Mouse (Mus musculus) Patski (cell line): ENCODE data around the gene Prkag2. TPM values are rescaled to one million over a fixed set of nuclear protein-coding genes. Genes with fewer than 3 reads are reported as not detected.

Experiments
- ATAC-seq: fragments of 100-300 bp; one replicate; pipeline ENCODE4 v1.8.0; 2021
- CTCF ChIA-PET: fragments of 350-600 bp; sonication (Branson Sonifier 250); formaldehyde crosslinking; loops from one replicate; lab custom pipeline; 2022; ENCODE audit warnings: inconsistent platforms; lab: Charles Lee
- POLR2A ChIA-PET: fragments of 350-600 bp; sonication (Branson Sonifier 250); formaldehyde crosslinking; loops from one replicate; lab custom pipeline; 2022; ENCODE audit warnings: antibody characterized with exemption, inconsistent platforms; lab: Charles Lee
- DNase-seq: peaks from one replicate; pipeline ENCODE4 v3.0.0-alpha.2; 2011; ENCODE audit warnings: low read depth, low spot score
- H3K27me3 ChIP-seq: fragments of 371-371 bp; one replicate; pipeline ENCODE4 v1.5.1; 2021
- CTCF ChIP-seq: fragments of 100-300 bp; IDR thresholded peaks from one replicate; pipeline ENCODE4 v1.5.1; 2021
- in situ Hi-C: fragments of 300-500 bp; cut with MboI; formaldehyde crosslinking; loops from 3 replicates; pipeline ENCODE4 v1.11.1; 2018; ENCODE audit warnings: low pct_unique_long_range_greater_than_20kb, mixed read lengths
- polyA plus RNA-seq: library from polyadenylated mRNA; unstranded; gene quantifications from one replicate; pipeline ENCODE4 v1.2.3, GENCODE M21; 2021

Gene Prkag2
- polyA plus RNA-seq, 1 experiment from 2014 or later: 37.7 TPM

DNA sequence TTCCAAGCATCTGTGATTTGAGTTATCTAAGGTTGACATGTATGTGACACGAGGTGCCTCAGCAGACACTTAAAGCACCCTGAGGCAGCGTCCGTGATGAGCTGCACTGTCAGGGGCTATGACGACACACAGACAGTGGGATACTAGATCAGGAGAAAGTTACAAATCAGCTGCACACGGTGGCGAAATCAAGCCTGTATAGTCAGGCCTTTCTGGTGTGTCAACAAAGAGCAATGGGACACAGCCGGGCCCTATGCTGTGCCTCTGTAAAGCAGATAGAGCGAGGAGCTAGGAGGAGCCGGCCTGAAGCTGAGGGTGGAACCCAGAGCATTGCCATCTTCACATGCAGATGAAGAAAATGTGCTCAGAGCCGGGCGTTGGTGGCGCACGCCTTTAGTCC is 12.3 kb downstream of the Prkag2 start:
- DNase-seq (no peak), ATAC-seq (no peak)
- no peaks in the 10 kb centered on the region for H3K27me3 ChIP-seq
- in situ Hi-C loops: no loop called here
- POLR2A ChIA-PET: no interaction called here
- TF ChIP-seq CTCF: no peak
- CTCF ChIA-PET: interaction anchor here (1.4 kb wide), 1 partner anchor 10 kb away, joined by 3 read pairs; no protein-coding TSS in a partner anchor

DNA sequence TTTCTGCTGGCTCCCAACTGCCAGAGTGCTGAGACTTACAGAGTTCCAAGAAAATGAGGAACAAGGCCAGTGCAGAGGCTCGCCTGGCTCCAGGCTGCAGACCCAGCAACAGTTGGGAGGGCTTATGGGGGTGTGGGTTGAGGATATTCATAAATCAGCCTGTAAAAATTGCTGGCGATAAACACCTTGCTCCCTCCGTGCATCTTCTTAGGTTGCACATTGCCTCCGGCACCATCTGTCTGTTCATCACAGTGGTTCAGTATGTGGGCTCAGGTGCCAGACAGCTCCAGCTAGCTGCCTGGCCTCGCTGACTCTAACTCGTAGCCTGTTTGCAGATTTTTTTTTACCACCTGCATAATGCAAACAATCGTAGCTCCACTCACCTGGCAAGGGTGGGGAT is 13.4 kb downstream of the Prkag2 start:
- ChIA-PET CTCF (interaction anchor here (1.0 to 1.4 kb wide), 2 partner anchors 11 to 65 kb away, joined by 3 read pairs; no protein-coding TSS in a partner anchor), POLR2A (no interaction called here)
- ATAC-seq: no peak
- H3K27me3 ChIP-seq: no peaks in the 10 kb centered on the region
- TF ChIP-seq CTCF: no peak
- in situ Hi-C loops: no loop called here
- no peak for DNase-seq

DNA sequence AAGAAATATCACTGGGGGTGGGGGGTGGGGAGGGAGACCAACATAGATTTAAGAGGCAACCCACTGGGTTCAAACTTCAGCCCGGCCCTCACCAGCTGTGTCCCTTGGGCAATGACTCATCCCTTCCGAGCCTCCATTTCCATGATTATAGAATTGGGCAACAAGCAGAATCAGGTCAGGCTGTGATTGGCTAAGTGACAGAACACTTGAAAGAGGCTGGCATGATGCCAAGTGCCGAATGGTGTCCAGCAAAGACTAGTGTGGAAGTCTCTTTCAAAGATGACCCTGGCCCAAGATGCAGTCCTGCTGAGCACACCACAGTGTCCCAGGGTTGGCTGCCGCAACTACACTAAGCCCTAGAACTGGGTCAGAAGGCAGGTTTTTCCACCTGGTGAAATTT is 14.2 kb downstream of the Prkag2 start:
- ChIA-PET POLR2A (no interaction called here), CTCF (interaction anchor here (1.0 kb wide), 1 partner anchor 64 kb away, joined by 3 read pairs; no protein-coding TSS in a partner anchor)
- no peak for TF ChIP-seq CTCF
- ATAC-seq: peak; percentile 42
- peak; percentile 82 for DNase-seq
- H3K27me3 ChIP-seq: no peaks in the 10 kb centered on the region
- in situ Hi-C loops: no loop called here

DNA sequence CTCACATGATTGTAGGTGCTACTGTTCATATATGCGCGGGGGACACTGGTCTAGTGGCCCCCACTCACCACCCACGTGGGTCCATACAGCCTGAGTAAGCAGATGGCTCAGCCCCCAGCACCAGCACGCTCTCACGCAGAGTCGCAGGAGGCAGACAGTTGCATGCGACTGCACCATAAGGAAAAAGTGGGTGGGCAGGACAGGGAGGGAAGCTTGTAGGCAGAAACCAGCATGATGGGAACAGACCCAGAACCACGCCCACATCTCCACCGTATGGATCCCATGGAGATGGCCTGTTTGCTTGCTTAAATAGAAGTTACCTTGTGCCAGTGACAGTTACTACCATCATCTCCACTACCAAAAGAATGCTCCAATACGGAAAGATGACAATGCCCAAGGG is 15.3 kb downstream of the Prkag2 start:
- no peaks in the 10 kb centered on the region for H3K27me3 ChIP-seq
- TF ChIP-seq CTCF: no peak
- DNase-seq (no peak), ATAC-seq (no peak)
- in situ Hi-C loops: no loop called here
- POLR2A ChIA-PET: no interaction called here
- CTCF ChIA-PET: no interaction called here

DNA sequence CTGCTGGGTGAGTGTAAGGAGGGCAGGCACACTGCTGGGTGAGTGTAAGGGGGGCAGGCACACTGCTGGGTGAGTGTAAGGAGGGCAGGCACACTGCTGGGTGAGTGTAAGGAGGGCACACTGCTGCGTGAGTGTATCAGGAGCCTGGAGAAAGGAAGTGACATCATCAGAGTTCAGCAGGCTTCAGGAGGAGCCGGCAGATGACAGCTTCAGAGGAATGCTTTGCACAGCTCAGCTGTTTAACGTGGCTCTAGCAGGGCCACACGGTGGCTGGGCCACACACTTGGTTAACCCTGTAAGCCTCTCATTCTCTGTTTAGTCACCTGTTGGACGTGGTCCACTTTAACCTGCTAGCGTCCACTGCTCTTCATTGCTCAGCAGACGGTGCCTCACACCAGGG is 16.6 kb downstream of the Prkag2 start:
- CTCF ChIA-PET: interaction anchor here (0.8 to 1.0 kb wide), 3 partner anchors 12 to 73 kb away, joined by 3 read pairs; no protein-coding TSS in a partner anchor
- peak; percentile 29 for ATAC-seq
- POLR2A ChIA-PET: no interaction called here
- no peaks in the 10 kb centered on the region for H3K27me3 ChIP-seq
- no peak for DNase-seq
- TF ChIP-seq CTCF: no peak
- in situ Hi-C loops: no loop called here

DNA sequence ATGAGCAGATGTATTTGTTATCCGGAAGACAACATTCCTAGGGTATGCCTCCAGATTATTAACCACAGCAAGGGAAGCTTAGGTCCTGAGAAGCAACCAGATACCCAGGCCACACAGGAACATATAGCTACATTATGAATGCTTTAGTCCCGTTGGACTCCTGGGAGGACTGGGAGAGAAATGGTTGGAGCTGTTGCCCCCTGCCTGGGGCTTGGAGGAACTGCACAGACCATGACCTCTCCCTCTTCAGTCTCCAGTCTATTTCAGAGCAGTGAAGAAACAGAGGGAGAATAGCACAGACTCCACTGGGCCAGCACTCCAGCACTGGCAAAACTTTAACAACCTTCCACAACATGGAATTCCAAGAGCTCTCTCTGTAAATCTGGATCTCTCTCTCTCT is 17.9 kb downstream of the Prkag2 start:
- ATAC-seq (peak; percentile 31), DNase-seq (no peak)
- ChIA-PET CTCF (interaction anchor here (0.9 to 1.7 kb wide), 7 partner anchors 11 to 77 kb away, joined by 3 to 9 read pairs (median 4); no protein-coding TSS in a partner anchor), POLR2A (interaction anchor here (1.4 kb wide), 1 partner anchor 9 kb away, joined by 3 read pairs; no protein-coding TSS in a partner anchor)
- no peak for TF ChIP-seq CTCF
- in situ Hi-C loops: no loop called here
- H3K27me3 ChIP-seq: no peaks in the 10 kb centered on the region

DNA sequence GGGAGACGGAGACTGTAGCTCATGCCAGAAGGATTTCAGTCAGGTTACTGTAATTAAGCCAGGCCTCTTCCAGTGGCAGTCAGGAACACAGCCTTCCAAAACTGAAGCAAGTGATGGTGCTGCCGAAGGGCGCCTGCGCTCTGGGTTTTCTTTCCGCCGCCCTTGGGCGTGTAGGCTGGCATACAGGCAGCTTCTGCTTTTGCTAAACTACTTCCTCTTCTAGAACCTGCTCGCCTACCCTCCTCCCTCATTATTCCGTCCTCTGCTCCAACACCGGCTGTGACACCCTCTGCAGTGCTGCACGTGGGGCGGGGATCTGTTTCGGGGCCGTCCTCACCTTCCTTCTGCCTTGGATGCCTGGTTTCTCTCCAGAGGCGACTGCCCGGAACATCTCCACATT is 18.9 kb downstream of the Prkag2 start:
- no peaks in the 10 kb centered on the region for H3K27me3 ChIP-seq

DNA sequence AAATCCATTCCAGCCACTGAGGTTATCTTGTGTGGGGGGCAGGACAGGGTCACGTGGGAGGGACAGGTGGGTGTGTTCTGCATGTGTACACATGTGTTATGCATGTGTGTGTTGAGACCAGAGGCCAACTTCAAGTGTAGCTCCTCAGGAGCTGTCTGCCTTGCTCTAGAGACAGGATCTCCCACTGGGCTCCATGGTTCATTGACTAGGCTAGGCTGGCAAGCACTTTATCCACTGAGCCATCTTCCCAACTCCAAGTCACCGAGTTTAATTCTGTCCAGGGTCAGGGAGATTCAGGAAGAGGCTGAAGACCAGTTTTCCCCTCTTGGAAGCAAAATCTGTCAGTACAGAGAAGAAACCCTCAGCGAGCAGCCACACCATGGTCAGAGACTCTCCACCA is 19.4 kb downstream of the Prkag2 start:
- ChIA-PET POLR2A (interaction anchor here (1.4 kb wide), 1 partner anchor 8 kb away, joined by 3 read pairs; no protein-coding TSS in a partner anchor), CTCF (interaction anchor here (0.7 to 1.5 kb wide), 2 partner anchors 10 to 17 kb away, joined by 3 to 6 read pairs; no protein-coding TSS in a partner anchor)
- H3K27me3 ChIP-seq: no peaks in the 10 kb centered on the region
- DNase-seq: no peak
- no peak for ATAC-seq
- TF ChIP-seq CTCF: no peak
- in situ Hi-C loops: no loop called here

More for the DNA sequence above, 18.9 kb downstream of the Prkag2 start:
- POLR2A ChIA-PET: interaction anchor here (1.4 kb wide), 1 partner anchor 8 kb away, joined by 3 read pairs; no protein-coding TSS in a partner anchor
- DNase-seq: no peak
- in situ Hi-C loops: no loop called here
- CTCF ChIA-PET: interaction anchor here (0.7 to 1.7 kb wide), 4 partner anchors 10 to 16 kb away, joined by 3 to 9 read pairs (median 5); no protein-coding TSS in a partner anchor
- no peak for TF ChIP-seq CTCF
- ATAC-seq: no peak

DNA sequence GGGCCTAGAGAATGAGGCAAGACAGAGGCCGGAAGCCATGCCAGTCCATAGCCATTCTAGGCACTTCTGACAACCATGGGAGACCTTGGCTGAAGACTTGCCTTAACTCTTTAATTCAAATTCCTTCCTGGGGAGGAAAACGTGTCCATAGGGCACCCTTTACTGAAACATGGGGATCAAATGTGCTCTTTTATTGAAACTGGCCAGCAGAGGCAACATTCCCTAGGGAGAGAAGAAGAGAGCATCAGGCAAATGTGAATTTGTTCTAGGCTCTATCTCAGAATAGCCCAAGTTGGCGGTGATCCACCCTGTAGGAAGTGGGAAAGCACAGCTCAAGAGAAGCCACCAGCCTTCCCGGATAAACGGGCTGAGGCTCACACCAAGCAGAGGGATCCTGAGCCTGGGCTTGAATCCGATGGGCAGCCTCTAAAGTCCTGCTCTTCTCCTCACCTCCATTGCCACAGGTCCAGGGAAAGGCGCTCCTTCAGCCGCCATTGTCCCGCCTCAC is 19.9 kb downstream of the Prkag2 start:
- TF ChIP-seq CTCF: no peak
- in situ Hi-C loops: no loop called here
- POLR2A ChIA-PET: no interaction called here
- ATAC-seq (no peak), DNase-seq (no peak)
- H3K27me3 ChIP-seq: no peaks in the 10 kb centered on the region
- CTCF ChIA-PET: interaction anchor here (1.5 kb wide), 1 partner anchor 10 kb away, joined by 6 read pairs; no protein-coding TSS in a partner anchor

DNA sequence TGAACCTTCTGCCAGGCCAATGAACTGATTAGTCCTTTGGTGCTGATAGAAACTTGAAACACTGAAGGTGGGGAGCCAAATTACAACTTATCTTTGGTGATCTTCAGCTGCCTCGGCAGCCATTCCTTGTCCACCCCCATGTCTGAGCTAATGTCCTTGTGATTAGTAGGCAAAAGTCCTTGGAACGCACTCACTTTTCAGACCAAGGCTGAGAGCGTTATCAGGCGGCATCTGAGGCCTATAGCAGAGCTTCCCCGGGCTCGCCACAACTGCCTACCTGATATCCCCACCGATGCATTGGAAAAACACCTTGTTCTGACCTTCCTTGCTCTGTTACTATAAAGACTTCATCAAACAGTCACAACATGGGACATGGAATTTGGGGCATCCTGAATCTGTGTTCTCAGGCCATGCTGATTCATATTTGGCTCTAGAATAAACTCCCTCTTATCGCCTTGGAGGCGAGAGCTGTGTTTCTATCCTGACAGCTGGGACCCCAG is 20.6 kb downstream of the Prkag2 start:
- DNase-seq (no peak), ATAC-seq (no peak)
- no peak for TF ChIP-seq CTCF
- H3K27me3 ChIP-seq: no peaks in the 10 kb centered on the region
- POLR2A ChIA-PET: no interaction called here
- CTCF ChIA-PET: interaction anchor here (0.7 to 1.5 kb wide), 2 partner anchors 9 to 63 kb away, joined by 3 to 6 read pairs; no protein-coding TSS in a partner anchor
- in situ Hi-C loops: no loop called here
